Mouse (Mus musculus) liver, embryonic 12.5 days (tissue): ENCODE measurements around the gene Vcan. TPM values are rescaled to one million over a fixed set of nuclear protein-coding genes. Genes with fewer than 3 reads are reported as not detected.

Experiments
- ATAC-seq: fragments of 200-750 bp; cut with Nextera tagmentation; 2 replicates; pipeline ENCODE4 v1.8.0; 2017; ENCODE audit warnings: moderate number of reproducible peaks, mild to moderate bottlenecking, moderate library complexity
- H3K27ac ChIP-seq: fragments of 300-500 bp; sonication (generic); 2 replicates; pipeline ENCODE4 v1.5.1; 2016; ENCODE audit warnings: mild to moderate bottlenecking
- H3K27me3 ChIP-seq: fragments of 300-500 bp; sonication (generic); replicated peaks from 2 replicates; pipeline ENCODE4 v1.6.1; 2016; ENCODE audit warnings: mild to moderate bottlenecking, moderate library complexity
- H3K36me3 ChIP-seq: fragments of 300-500 bp; sonication (generic); 2 replicates; pipeline ENCODE4 v1.6.1; 2016; ENCODE audit warnings: mild to moderate bottlenecking, moderate library complexity
- H3K4me1 ChIP-seq: fragments of 300-500 bp; sonication (generic); 2 replicates; pipeline ENCODE4 v1.6.1; 2016
- H3K4me2 ChIP-seq: fragments of 300-500 bp; sonication (generic); 2 replicates; pipeline ENCODE4 v1.6.1; 2016; ENCODE audit warnings: mild to moderate bottlenecking, moderate library complexity
- H3K4me3 ChIP-seq: fragments of 300-500 bp; sonication (generic); 2 replicates; pipeline ENCODE4 v1.5.1; 2016; ENCODE audit warnings: mild to moderate bottlenecking, moderate library complexity
- H3K9ac ChIP-seq: fragments of 300-500 bp; sonication (generic); 2 replicates; pipeline ENCODE4 v1.6.1; 2016; ENCODE audit warnings: mild to moderate bottlenecking, moderate library complexity
- H3K9me3 ChIP-seq: fragments of 300-500 bp; sonication (generic); replicated peaks from 2 replicates; pipeline ENCODE4 v1.6.1; 2016; ENCODE audit warnings: mild to moderate bottlenecking, moderate library complexity
- WGBS: fragments of 180-500 bp; shearing (Covaris S2); methylation state at CpG from one replicate; pipeline ENCODE4 v1.1.7; 2016; ENCODE audit not compliant: insufficient replicate concordance; 5-methylcytosine and 5-hydroxymethylcytosine counted together
- polyA plus RNA-seq: library from polyadenylated mRNA; unstranded; fragments of >200 nt; fragmentation: Nextera tagmentation; extraction: Ambion mirVana; gene quantifications from 2 replicates; pipeline ENCODE4 v1.2.1, GENCODE M21; 2016

The Vcan gene
- polyA plus RNA-seq, 1 experiment from 2014 or later, result 2.9 TPM

- ATAC-seq, result no peak
- no peaks in the 10 kb centered on the region for H3K9me3 ChIP-seq
- H3K36me3 ChIP-seq, result no peaks in the 10 kb centered on the region
- H3K4me1 ChIP-seq, result no peaks in the 10 kb centered on the region
- WGBS, result 39% methylated on average over 2 of the region's 2 CpGs
- no peak overlapping the region for H3K4me2 ChIP-seq
- no peak overlapping the region for H3K9ac ChIP-seq
- H3K27me3 ChIP-seq, result no peaks in the 10 kb centered on the region
- H3K4me3 ChIP-seq, result no peak overlapping the region
- H3K27ac ChIP-seq, result no peak overlapping the region
Observed at GRCm38 (mm10) chr13:89653279-89653678, 89.0 kb downstream of the Vcan start.

- Histone ChIP-seq H3K9ac (no peak overlapping the region), H3K9me3 (no peaks in the 10 kb centered on the region), H3K36me3 (no peaks in the 10 kb centered on the region), H3K4me3 (no peak overlapping the region), H3K4me2 (no peak overlapping the region), H3K27ac (no peak overlapping the region), H3K27me3 (no peaks in the 10 kb centered on the region), H3K4me1 (no peaks in the 10 kb centered on the region)
- no peak for ATAC-seq
- 38% methylated on average over 1 of the region's 1 CpGs for WGBS
Observed at GRCm38 (mm10) chr13:89652773-89653172, 89.5 kb downstream of the Vcan start.

- ATAC-seq, result no peak
- H3K9me3 ChIP-seq, result no peaks in the 10 kb centered on the region
- no peaks in the 10 kb centered on the region for H3K27me3 ChIP-seq
- H3K36me3 ChIP-seq, result no peaks in the 10 kb centered on the region
- H3K4me2 ChIP-seq, result no peak overlapping the region
- no peaks in the 10 kb centered on the region for H3K4me1 ChIP-seq
- H3K9ac ChIP-seq, result no peak overlapping the region
- no peak overlapping the region for H3K27ac ChIP-seq
- 84% methylated on average over 2 of the region's 2 CpGs for WGBS
- H3K4me3 ChIP-seq, result no peak overlapping the region
Observed at GRCm38 (mm10) chr13:89645589-89645988, 96.7 kb downstream of the Vcan start.

- H3K36me3 ChIP-seq, result no peaks in the 10 kb centered on the region
- no peak overlapping the region for H3K4me3 ChIP-seq
- H3K9ac ChIP-seq, result no peak overlapping the region
- H3K4me2 ChIP-seq, result no peak overlapping the region
- WGBS, result 61% methylated on average over 3 of the region's 3 CpGs
- H3K27me3 ChIP-seq, result no peaks in the 10 kb centered on the region
- H3K9me3 ChIP-seq, result no peaks in the 10 kb centered on the region
- no peaks in the 10 kb centered on the region for H3K4me1 ChIP-seq
- H3K27ac ChIP-seq, result no peak overlapping the region
- no peak for ATAC-seq
Observed at GRCm38 (mm10) chr13:89637012-89637411, 105.3 kb downstream of the Vcan start.

GRCm38 (mm10) chr13:89634137-89634683 lies 108.1 kb downstream of the Vcan start:
- Histone ChIP-seq H3K4me3 (no peak overlapping the region), H3K4me2 (no peak overlapping the region), H3K9ac (no peak overlapping the region), H3K27me3 (no peaks in the 10 kb centered on the region), H3K9me3 (no peaks in the 10 kb centered on the region), H3K36me3 (no peaks in the 10 kb centered on the region), H3K27ac (no peak overlapping the region), H3K4me1 (no peaks in the 10 kb centered on the region)
- 24% methylated on average over 4 of the region's 4 CpGs for WGBS
- no peak for ATAC-seq

- no peak for ATAC-seq
Observed at GRCm38 (mm10) chr13:89619064-89619463, 123.2 kb downstream of the Vcan start.

GRCm38 (mm10) chr13:89607399-89607798 lies 134.9 kb downstream of the Vcan start:
- 71% methylated on average over 3 of the region's 3 CpGs for WGBS
- Histone ChIP-seq H3K9ac (no peak overlapping the region), H3K4me2 (no peak overlapping the region), H3K27me3 (no peaks in the 10 kb centered on the region), H3K36me3 (no peaks in the 10 kb centered on the region), H3K9me3 (no peaks in the 10 kb centered on the region), H3K27ac (no peak overlapping the region), H3K4me1 (no peaks in the 10 kb centered on the region), H3K4me3 (no peak overlapping the region)
- ATAC-seq, result no peak

More at GRCm38 (mm10) chr13:89619064-89619463, 123.2 kb downstream of the Vcan start:
- H3K4me1 ChIP-seq, result no peaks in the 10 kb centered on the region
- no peak overlapping the region for H3K9ac ChIP-seq
- no peaks in the 10 kb centered on the region for H3K36me3 ChIP-seq
- no peak overlapping the region for H3K4me3 ChIP-seq
- H3K9me3 ChIP-seq, result no peaks in the 10 kb centered on the region
- H3K27me3 ChIP-seq, result no peaks in the 10 kb centered on the region
- H3K4me2 ChIP-seq, result no peak overlapping the region
- WGBS, result 67% methylated on average over 3 of the region's 3 CpGs
- no peak overlapping the region for H3K27ac ChIP-seq

Other genes starting within 250 kb of the Vcan start
- gene Hapln1, start 202.7 kb downstream of the Vcan start, polyA plus RNA-seq, result 0.77 and 1.2 TPM in 2 replicates